Mouse (Mus musculus) thymus, adult 2 months (tissue): Measurements from ENCODE around the gene Dchs2. TPM values are rescaled to one million over a fixed set of nuclear protein-coding genes. Genes with fewer than 3 reads are reported as not detected.

ENCODE experiments used
- DNase-seq: peaks from one replicate; pipeline ENCODE4 v3.0.0; 2021
- H3K27ac ChIP-seq: fragments of 200-500 bp; 2 replicates; pipeline ENCODE4 v1.5.1; 2012; ENCODE audit warnings: low read length, control low read depth; ENCODE audit not compliant: control insufficient read depth, insufficient read depth
- H3K27me3 ChIP-seq: fragments of 200-500 bp; 2 replicates; pipeline ENCODE4 v1.6.1; 2012; ENCODE audit warnings: mild to moderate bottlenecking, low read length, moderate library complexity, mixed read lengths; ENCODE audit not compliant: control insufficient read depth, insufficient read depth
- H3K36me3 ChIP-seq: fragments of 200-500 bp; 2 replicates; pipeline ENCODE4 v1.6.1; 2012; ENCODE audit warnings: mild to moderate bottlenecking, low read length, moderate library complexity; ENCODE audit not compliant: control insufficient read depth, insufficient read depth
- H3K4me1 ChIP-seq: fragments of 200-500 bp; replicated peaks from 2 replicates; pipeline ENCODE4 v1.6.1; 2012; ENCODE audit warnings: low read length; ENCODE audit not compliant: control insufficient read depth, insufficient read depth
- H3K4me3 ChIP-seq: fragments of 200-500 bp; 2 replicates; pipeline ENCODE4 v1.5.1; 2012; ENCODE audit warnings: mild to moderate bottlenecking, low read length, control low read depth, moderate library complexity; ENCODE audit not compliant: control insufficient read depth, insufficient read depth
- CTCF ChIP-seq: fragments of 200-500 bp; IDR thresholded peaks from 2 replicates; pipeline ENCODE4 v1.5.1; 2012; ENCODE audit warnings: mild to moderate bottlenecking, control low read depth, low read length, moderate library complexity, borderline replicate concordance; ENCODE audit not compliant: control insufficient read depth, poor library complexity, insufficient read depth; ENCODE audit errors: extremely low read depth
- POLR2A ChIP-seq: fragments of 200-500 bp; IDR thresholded peaks from 2 replicates; pipeline ENCODE4 v1.6.1; 2012; ENCODE audit warnings: mild to moderate bottlenecking, low read length, control low read depth, moderate library complexity; ENCODE audit not compliant: control insufficient read depth, poor library complexity, insufficient read depth; ENCODE audit errors: extremely low read depth
- WGBS: fragments of 180-500 bp; shearing (Covaris S2); methylation state at CpG from one replicate; pipeline ENCODE4 v1.1.7; 2018; 5-methylcytosine and 5-hydroxymethylcytosine counted together
- polyA plus RNA-seq: library from polyadenylated mRNA; depleted of rRNA; stranded (reverse); fragments of >200 nt; gene quantifications from 2 replicates; pipeline ENCODE4 v1.2.3, GENCODE M21; 2012

Gene Dchs2
- polyA plus RNA-seq, 1 experiment, result 0.31 TPM

- H3K27me3 ChIP-seq, result no peaks in the 10 kb centered on the region
- no peak for DNase-seq
- H3K4me1 ChIP-seq, result no peaks in the 10 kb centered on the region
- no peaks in the 10 kb centered on the region for H3K36me3 ChIP-seq
- H3K27ac ChIP-seq, result no peak overlapping the region
- 76% methylated on average over 6 of the region's 6 CpGs for WGBS
- TF ChIP-seq POLR2A, result no peak
- no peak overlapping the region for H3K4me3 ChIP-seq
Measured at GRCm38 (mm10) chr3:83288118-83288840, 160.5 kb downstream of the Dchs2 start.

GRCm38 (mm10) chr3:83290482-83290881 lies 162.7 kb downstream of the Dchs2 start:
- Histone ChIP-seq H3K4me1 (no peaks in the 10 kb centered on the region), H3K27ac (no peak overlapping the region), H3K27me3 (no peaks in the 10 kb centered on the region), H3K36me3 (no peaks in the 10 kb centered on the region), H3K4me3 (no peak overlapping the region)
- no peak for TF ChIP-seq CTCF
- TF ChIP-seq POLR2A, result no peak
- DNase-seq, result no peak

GRCm38 (mm10) chr3:83290953-83291352 lies 163.2 kb downstream of the Dchs2 start:
- TF ChIP-seq CTCF (no peak), POLR2A (no peak)
- Histone ChIP-seq H3K27ac (no peak overlapping the region), H3K36me3 (no peaks in the 10 kb centered on the region), H3K4me3 (no peak overlapping the region), H3K27me3 (no peaks in the 10 kb centered on the region), H3K4me1 (no peaks in the 10 kb centered on the region)
- 88% methylated on average over 1 of the region's 1 CpGs for WGBS
- DNase-seq, result no peak

GRCm38 (mm10) chr3:83299783-83300382 lies 172.1 kb downstream of the Dchs2 start:
- no peak overlapping the region for H3K4me3 ChIP-seq
- WGBS, result 91% methylated on average over 5 of the region's 5 CpGs
- H3K36me3 ChIP-seq, result no peaks in the 10 kb centered on the region
- TF ChIP-seq POLR2A (no peak), CTCF (no peak)
- H3K4me1 ChIP-seq, result no peaks in the 10 kb centered on the region
- no peak overlapping the region for H3K27ac ChIP-seq
- no peak for DNase-seq
- no peaks in the 10 kb centered on the region for H3K27me3 ChIP-seq

GRCm38 (mm10) chr3:83303876-83304275 lies 176.1 kb downstream of the Dchs2 start:
- Histone ChIP-seq H3K4me3 (no peak overlapping the region), H3K4me1 (no peaks in the 10 kb centered on the region), H3K27me3 (no peaks in the 10 kb centered on the region), H3K27ac (no peak overlapping the region), H3K36me3 (no peaks in the 10 kb centered on the region)
- no peak for DNase-seq
- TF ChIP-seq POLR2A (no peak), CTCF (no peak)
- 82% methylated on average over 5 of the region's 5 CpGs for WGBS

GRCm38 (mm10) chr3:83345928-83346327 lies 218.2 kb downstream of the Dchs2 start:
- Histone ChIP-seq H3K4me1 (no peaks in the 10 kb centered on the region), H3K27ac (no peak overlapping the region), H3K4me3 (no peak overlapping the region), H3K27me3 (no peaks in the 10 kb centered on the region), H3K36me3 (no peaks in the 10 kb centered on the region)
- TF ChIP-seq CTCF (no peak), POLR2A (no peak)
- DNase-seq, result no peak
- 85% methylated on average over 3 of the region's 3 CpGs for WGBS
